In genomic region chr6:75145976-75146375, GRCm38 (mm10) we compare ENCODE assay signal across 28 mouse cellular contexts.
"Had no signal": no experiment of that assay in that cellular context is flagged by ENCODE, and none has a peak within 500 bp of the region (broad histone marks: within the 10 kb centered on the region; RNA-seq: fewer than 3 reads in every experiment).

No protein-coding gene starts in this region.

- H3K9me3 ChIP-seq: limb, embryonic 10.5 days; limb, embryonic 12.5 days; limb, embryonic 13.5 days; limb, embryonic 15.5 days; liver, embryonic 12.5 days; liver, embryonic 13.5 days; liver, embryonic 15.5 days; lung, embryonic 15.5 days; megakaryocyte, embryonic 14.5 days; midbrain, embryonic 10.5 days; midbrain, embryonic 12.5 days; midbrain, embryonic 13.5 days; midbrain, embryonic 15.5 days; neural tube, embryonic 12.5 days had no signal

- H3K4me1 ChIP-seq: limb, embryonic 10.5 days; limb, embryonic 12.5 days; limb, embryonic 13.5 days; limb, embryonic 15.5 days; liver, embryonic 12.5 days; liver, embryonic 13.5 days; liver, embryonic 15.5 days; lung, embryonic 15.5 days; megakaryocyte, embryonic 14.5 days; midbrain, embryonic 10.5 days; midbrain, embryonic 12.5 days; midbrain, embryonic 13.5 days; midbrain, embryonic 15.5 days; neural tube, embryonic 12.5 days had no signal

- H3K4me3 ChIP-seq: limb, embryonic 10.5 days; limb, embryonic 12.5 days; limb, embryonic 13.5 days; limb, embryonic 15.5 days; liver, embryonic 12.5 days; liver, embryonic 13.5 days; liver, embryonic 15.5 days; lung, embryonic 15.5 days; megakaryocyte, embryonic 14.5 days; midbrain, embryonic 10.5 days; midbrain, embryonic 12.5 days; midbrain, embryonic 13.5 days; midbrain, embryonic 15.5 days; myocyte; neural tube, embryonic 12.5 days had no signal

- DNase-seq: left cerebral cortex, postnatal 4 days; liver; liver, embryonic 13.5 days; liver, postnatal 0 days; lung, adult 18-20 months; lung, adult 2 months; lung, embryonic 14.5 days; lung, postnatal 10 days; lung, postnatal 14 days; lung, postnatal 36 days; lung, postnatal 4 days; midbrain, embryonic 14.5 days had no signal

- H3K9ac ChIP-seq: limb, embryonic 12.5 days; limb, embryonic 13.5 days; limb, embryonic 15.5 days; liver, embryonic 12.5 days; liver, embryonic 13.5 days; liver, embryonic 14.5 days; liver, embryonic 15.5 days; liver, postnatal 0 days; lung, embryonic 14.5 days; lung, embryonic 15.5 days; midbrain, embryonic 12.5 days; midbrain, embryonic 13.5 days; midbrain, embryonic 15.5 days; neural tube, embryonic 12.5 days had no signal

- H3K36me3 ChIP-seq: limb, embryonic 10.5 days; limb, embryonic 12.5 days; limb, embryonic 13.5 days; limb, embryonic 15.5 days; liver, embryonic 12.5 days; liver, embryonic 13.5 days; liver, embryonic 15.5 days; lung, embryonic 15.5 days; midbrain, embryonic 10.5 days; midbrain, embryonic 12.5 days; midbrain, embryonic 13.5 days; midbrain, embryonic 15.5 days; neural tube, embryonic 12.5 days had no signal

- H3K27ac ChIP-seq: limb, embryonic 10.5 days; limb, embryonic 12.5 days; limb, embryonic 13.5 days; limb, embryonic 15.5 days; liver, embryonic 12.5 days; liver, embryonic 13.5 days; liver, embryonic 14.5 days; liver, embryonic 15.5 days; lung, embryonic 15.5 days; macrophage; midbrain, embryonic 10.5 days; midbrain, embryonic 12.5 days; midbrain, embryonic 13.5 days; midbrain, embryonic 15.5 days; neural tube, embryonic 12.5 days had no signal
